Mouse (Mus musculus) left cerebral cortex, postnatal 4 days (tissue): ENCODE results near the gene Lce1f. TPM values are rescaled to one million over a fixed set of nuclear protein-coding genes. Genes with fewer than 3 reads are reported as not detected.
"Not testable (repeated sequence)": the region's sequence is repeated elsewhere in the genome, so short reads cannot be mapped to it uniquely, and the experiment has no call there.

ENCODE experiments used
- DNase-seq: peaks from one replicate; pipeline ENCODE4 v3.0.0-alpha.2; 2022
- intact Hi-C: fragments of 180-260 bp; cut with DNase I; formaldehyde crosslinking; loops from one replicate; pipeline ENCODE4 v1.15.1; 2025
- total RNA-seq, 2 experiments: library from RNA; stranded (reverse); gene quantifications; 2 replicates each; pipeline ENCODE4 v1.2.3; 2021

Lce1f gene
- not detected for total RNA-seq

- intact Hi-C loops, result no loop called here
- no peak for DNase-seq
These were observed at the start of gene Lce1f for GRCm38 (mm10) chr3:92720250-92720649. Gene Lce1f, minus strand, starts transcription at chr3:92720350.

GRCm38 (mm10) chr3:92764965-92765364 is 44.8 kb upstream of the Lce1f start, which contains the start of gene Lce1h:
Gene Lce1h, minus strand, starts transcription at chr3:92765065.
- intact Hi-C loops, result no loop called here
- no peak for DNase-seq

DNA sequence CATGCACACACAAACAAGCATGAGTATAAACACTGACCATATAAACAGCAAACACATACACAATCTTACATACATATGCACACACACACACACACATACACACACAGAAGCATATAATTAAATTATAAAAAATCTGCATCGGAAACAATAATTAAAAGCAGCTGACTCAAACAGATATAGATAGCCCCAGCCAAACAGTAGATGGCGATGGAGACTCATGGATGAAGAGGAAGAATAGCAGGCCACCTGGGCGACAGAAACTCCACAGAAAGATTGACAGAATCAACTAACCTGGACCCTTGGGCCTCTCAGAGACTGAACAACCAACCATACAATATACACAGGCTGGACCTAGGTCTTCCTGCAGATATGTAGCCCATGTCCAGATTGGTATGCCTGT is 33.0 kb upstream of the Lce1f start:
- intact Hi-C loops, result no loop called here
- DNase-seq, result no peak

DNA sequence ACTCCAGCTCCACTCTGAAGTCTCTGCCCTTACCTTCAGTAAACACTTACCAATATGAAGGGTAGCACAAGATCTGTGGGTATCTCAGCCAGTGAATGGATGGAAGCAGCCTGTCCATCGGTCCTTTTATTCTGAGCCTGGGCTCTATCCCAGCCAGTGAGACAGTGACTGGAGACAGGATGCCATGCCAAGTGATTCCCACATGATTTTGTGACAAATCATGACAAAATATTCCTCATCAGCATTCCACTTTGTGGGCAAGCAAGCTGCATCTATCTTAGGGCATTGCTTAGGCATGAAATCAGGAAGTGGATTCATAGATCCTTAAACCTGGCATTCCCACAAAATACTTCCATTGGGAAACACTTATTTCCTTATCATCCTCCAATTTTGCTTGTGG is 32.1 kb upstream of the Lce1f start, which contains the start of gene Lce1g:
Gene Lce1g (minus strand): TSS at position 101 of the 400 bp plus-strand sequence.
- no peak for DNase-seq
- intact Hi-C loops, result no loop called here

- intact Hi-C loops, result no loop called here
- no peak for DNase-seq
These were observed 18.8 kb upstream of the Lce1f start, which contains the start of gene Gm38119 for GRCm38 (mm10) chr3:92738996-92739395. Gene Gm38119, minus strand, starts transcription at chr3:92739096.

GRCm38 (mm10) chr3:92722631-92723030 is 2.5 kb upstream of the Lce1f start:
- DNase-seq, result no peak
- intact Hi-C loops, result no loop called here

DNA sequence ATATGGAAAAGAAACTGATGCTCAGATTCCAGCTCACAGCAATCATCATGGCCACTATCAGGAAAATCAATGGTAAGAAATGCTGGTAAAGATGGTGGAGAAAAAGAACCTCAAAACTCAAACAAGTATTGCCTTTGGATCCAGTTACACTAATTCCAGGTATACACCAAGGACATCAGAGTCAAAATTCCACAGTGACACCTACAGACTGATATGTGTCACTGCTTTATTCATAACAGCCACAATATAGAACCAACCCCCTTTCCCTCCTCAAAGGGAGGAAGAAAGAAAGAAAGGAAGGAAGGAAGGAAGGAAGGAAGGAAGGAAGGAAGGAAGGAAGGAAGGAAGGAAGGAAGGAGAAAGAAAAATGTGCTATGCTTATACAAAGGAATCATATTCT is 5.0 kb downstream of the Lce1f start:
- intact Hi-C loops, result no loop called here
- DNase-seq, result no peak

- intact Hi-C loops, result no loop called here
- no peak for DNase-seq
These were observed 11.2 kb downstream of the Lce1f start, which contains the start of gene Lce1e for GRCm38 (mm10) chr3:92708974-92709373. Gene Lce1e, minus strand, starts transcription at chr3:92709074.

GRCm38 (mm10) chr3:92694613-92695012 is 25.5 kb downstream of the Lce1f start:
- intact Hi-C loops, result no loop called here
- DNase-seq, result no peak

DNA sequence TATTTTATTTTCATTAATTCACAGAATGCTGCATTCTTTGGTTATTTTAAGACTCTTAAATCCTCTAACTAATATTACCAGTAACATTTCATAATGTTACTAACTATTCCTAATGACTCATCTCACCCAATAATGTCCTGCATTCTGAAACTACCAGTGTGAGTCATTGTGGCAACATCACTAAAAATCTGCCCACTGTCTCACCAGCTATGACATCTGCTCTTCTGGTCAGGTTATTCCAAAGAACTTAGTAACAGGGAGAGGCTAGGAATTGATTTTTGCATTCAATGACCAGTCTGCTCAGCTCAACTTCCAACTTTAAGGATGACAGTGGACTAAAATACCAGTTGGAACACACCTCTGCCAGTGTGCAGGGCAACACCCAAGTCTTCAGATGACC is 28.5 kb downstream of the Lce1f start:
- intact Hi-C loops, result no loop called here
- no peak for DNase-seq

DNA sequence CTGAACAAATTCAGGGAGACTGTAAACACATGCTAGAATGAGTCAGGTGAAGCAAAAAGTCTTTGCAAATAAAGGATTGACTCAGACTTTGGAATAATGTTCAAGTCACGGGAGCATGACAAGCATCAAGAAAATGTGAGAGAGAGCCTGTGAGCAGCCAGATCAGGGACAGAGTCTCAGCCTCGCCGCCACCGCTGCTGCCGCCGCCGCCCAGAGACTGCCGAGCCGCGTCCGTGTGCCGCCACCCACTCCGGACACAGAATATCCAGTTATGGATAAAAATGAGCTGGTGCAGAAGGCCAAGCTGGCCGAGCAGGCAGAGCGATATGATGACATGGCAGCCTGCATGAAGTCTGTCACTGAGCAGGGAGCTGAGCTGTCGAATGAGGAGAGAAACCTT is 31.0 kb downstream of the Lce1f start:
- intact Hi-C loops, result not testable (repeated sequence)
- DNase-seq, result peak; percentile 7

DNA sequence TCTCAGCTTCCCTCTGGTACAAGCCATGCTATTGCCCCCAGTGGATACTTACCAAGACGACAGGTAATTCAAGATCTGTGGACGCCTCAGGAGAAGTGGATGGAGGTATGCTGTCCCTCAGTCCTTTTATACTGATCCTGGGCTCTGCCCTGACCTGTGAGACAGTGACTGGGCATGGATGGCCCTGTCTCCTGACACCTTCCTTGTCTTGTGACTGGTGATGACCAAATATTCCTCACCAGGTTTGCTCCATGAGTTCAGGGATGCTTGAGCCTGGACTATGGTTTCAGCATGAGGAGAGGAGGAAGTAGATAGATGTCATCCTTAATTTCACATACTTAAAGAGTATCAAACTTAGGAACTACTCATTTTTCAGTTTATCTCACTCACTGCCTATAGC is 33.0 kb downstream of the Lce1f start, which contains the start of gene Lce1d:
Gene Lce1d (minus strand): TSS at position 101 of the 400 bp plus-strand sequence.
- intact Hi-C loops, result no loop called here

GRCm38 (mm10) chr3:92678947-92679346 is 41.2 kb downstream of the Lce1f start, which contains the start of gene Lce1c:
Gene Lce1c, plus strand, starts transcription at chr3:92679247.
- DNase-seq, result no peak
- intact Hi-C loops, result no loop called here

More for the DNA sequence above, 33.0 kb downstream of the Lce1f start, which contains the start of gene Lce1d:
- DNase-seq, result no peak

- intact Hi-C loops, result no loop called here
- DNase-seq, result no peak
These were observed 49.9 kb downstream of the Lce1f start, which contains the start of gene Lce1a2 for GRCm38 (mm10) chr3:92670215-92670614. Gene Lce1a2, minus strand, starts transcription at chr3:92670315.

Other genes starting within 250 kb of the Lce1f start
- gene Sprr1a, start 234.5 kb downstream of the Lce1f start, total RNA-seq, result not detected
- not detected for gene Sprr4, start 219.9 kb downstream of the Lce1f start, total RNA-seq
- gene 2310046K23Rik, start 185.8 kb downstream of the Lce1f start, total RNA-seq, result not detected
- gene Ivl, start 146.6 kb downstream of the Lce1f start, total RNA-seq, result not detected
- gene Smcp, start 131.4 kb downstream of the Lce1f start, total RNA-seq, result not detected
- gene 2210017I01Rik, start 112.9 kb downstream of the Lce1f start, total RNA-seq, result not detected
- gene Lce6a, start 98.7 kb downstream of the Lce1f start, total RNA-seq, result not detected
- gene Lce1a1, start 72.0 kb downstream of the Lce1f start, total RNA-seq, result not detected
- not detected for gene Lce1b, start 63.4 kb downstream of the Lce1f start, total RNA-seq
- gene Lce1a2, start 50.0 kb downstream of the Lce1f start, total RNA-seq, result not detected
- not detected for gene Lce1c, start 41.1 kb downstream of the Lce1f start, total RNA-seq
- not detected for gene Lce1d, start 33.1 kb downstream of the Lce1f start, total RNA-seq
- not detected for gene Lce1e, start 11.3 kb downstream of the Lce1f start, total RNA-seq
- gene Gm38119, start 18.7 kb upstream of the Lce1f start, total RNA-seq, result not detected
- gene Lce1g, start 32.0 kb upstream of the Lce1f start, total RNA-seq, result not detected
- gene Lce1h, start 44.7 kb upstream of the Lce1f start, total RNA-seq, result not detected
- gene Lce1i, start 58.5 kb upstream of the Lce1f start, total RNA-seq, result not detected
- not detected for gene Lce1j, start 70.2 kb upstream of the Lce1f start, total RNA-seq
- gene Lce1k, start 87.5 kb upstream of the Lce1f start, total RNA-seq, result not detected
- gene Kprp, start 106.9 kb upstream of the Lce1f start, total RNA-seq, result not detected
- not detected for gene Lce1l, start 130.9 kb upstream of the Lce1f start, total RNA-seq
- gene 2310050C09Rik, start 149.9 kb upstream of the Lce1f start, total RNA-seq, result not detected
- not detected for gene Lce3a, start 205.9 kb upstream of the Lce1f start, total RNA-seq
- not detected for gene Lce3b, start 212.6 kb upstream of the Lce1f start, total RNA-seq
- not detected for gene Lce3c, start 224.1 kb upstream of the Lce1f start, total RNA-seq
- not detected for gene Lce3d, start 237.0 kb upstream of the Lce1f start, total RNA-seq
- gene Lce3e, start 246.7 kb upstream of the Lce1f start, total RNA-seq, result not detected